Mouse (Mus musculus) G1E-ER4 (cell line): ENCODE measurements around the gene Sfmbt1. TPM values are rescaled to one million over a fixed set of nuclear protein-coding genes. Genes with fewer than 3 reads are reported as not detected.

Experiments
- GATA1 ChIP-seq: IDR thresholded peaks from one replicate; pipeline ENCODE4 v1.8.0; 2012; ENCODE audit warnings: low read length, inconsistent platforms
- polyA plus RNA-seq: library from polyadenylated mRNA; stranded (reverse); fragments of >175 nt; gene quantifications from 2 replicates; pipeline ENCODE4 v1.2.3, GENCODE M21; 2012

The Sfmbt1 gene
- polyA plus RNA-seq, 1 experiment = 2.2 TPM

DNA sequence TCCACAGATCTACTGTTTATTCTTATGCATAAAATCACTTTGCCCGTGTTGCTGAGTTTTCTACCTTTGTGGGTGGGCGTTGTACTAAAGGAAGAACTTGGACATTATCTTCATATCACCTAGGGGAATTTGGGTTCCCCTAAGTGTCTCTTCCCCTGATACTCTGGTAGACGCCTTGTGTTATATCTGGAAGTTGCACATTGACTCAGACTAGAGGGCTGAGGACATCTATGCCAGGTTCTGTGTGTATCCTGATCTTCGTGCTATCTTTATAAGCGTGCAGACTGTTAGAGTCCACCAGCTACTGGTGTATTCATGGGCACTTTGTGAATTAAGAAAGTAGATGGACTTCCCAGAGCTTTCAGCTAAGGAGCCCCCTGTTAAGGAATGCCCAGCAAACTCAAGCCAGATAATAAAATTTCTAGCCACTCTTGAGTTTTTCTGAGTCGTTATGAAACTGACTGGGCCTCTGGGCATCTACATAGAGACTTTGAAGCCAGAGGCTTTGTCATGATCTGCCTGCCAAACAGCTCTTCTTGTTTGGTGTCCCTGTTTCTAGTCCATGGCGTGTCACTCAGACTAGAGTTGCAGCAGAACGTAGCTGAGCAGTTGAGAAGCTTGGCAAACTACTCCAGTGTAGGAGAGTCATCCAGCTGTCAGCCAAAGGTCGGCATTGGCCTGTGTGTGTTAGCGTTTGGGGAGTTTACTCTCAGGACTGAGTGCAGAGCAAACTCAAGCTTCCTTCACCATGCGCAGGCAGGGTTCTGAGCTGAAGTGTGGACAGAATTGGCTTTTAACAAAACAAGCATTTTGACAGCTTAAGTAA, 114.2 kb downstream of the Sfmbt1 start:
- TF ChIP-seq GATA1 = no peak

DNA sequence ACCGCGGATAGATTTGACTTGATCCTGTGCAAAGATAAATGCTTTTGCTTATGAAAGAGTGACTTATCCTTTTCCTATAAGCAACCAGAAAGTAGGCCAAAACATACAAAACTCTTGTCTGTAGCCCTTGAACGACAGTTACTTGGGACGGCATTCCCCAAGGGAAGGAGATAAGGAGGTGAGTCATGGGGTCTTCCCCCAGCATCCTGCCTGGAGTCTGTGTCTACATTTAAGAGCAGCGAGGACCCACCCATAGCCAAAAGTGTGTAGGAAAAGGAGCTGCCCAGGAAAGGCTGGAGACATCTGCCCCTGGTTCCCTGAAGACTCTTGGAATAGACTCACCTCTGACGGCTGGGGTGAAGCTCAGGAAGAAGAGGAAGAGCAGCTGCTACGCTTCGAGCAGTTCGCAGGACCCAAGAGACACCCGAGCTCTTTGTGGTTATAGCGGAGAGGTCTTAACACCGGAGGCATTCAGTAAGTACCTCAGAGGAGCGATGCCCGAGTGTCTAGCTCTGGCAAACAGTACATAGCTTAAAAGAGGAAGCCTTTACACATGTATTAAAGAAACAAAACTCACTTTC, 122.9 kb downstream of the Sfmbt1 start:
- no peak for TF ChIP-seq GATA1

DNA sequence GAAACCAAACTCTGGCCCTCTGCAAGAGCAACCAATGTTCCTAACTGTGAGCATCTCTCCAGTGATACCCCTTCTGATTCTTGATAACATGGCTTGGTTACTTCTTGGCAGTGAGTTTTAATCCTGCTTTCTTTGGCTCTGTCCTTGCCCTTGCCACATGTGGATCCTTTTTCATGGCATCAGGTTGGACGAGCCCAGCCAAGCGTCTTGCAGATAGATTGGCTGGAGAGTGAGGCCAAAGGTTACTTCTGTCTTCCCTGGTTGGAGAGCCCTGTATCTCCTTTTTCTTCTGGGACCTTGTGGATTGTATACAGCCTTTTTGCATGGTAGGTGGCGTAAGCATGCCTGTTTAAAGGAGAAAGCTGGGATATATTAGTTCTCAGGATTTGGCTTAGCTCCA, 129.1 kb downstream of the Sfmbt1 start:
- TF ChIP-seq GATA1 = no peak

DNA sequence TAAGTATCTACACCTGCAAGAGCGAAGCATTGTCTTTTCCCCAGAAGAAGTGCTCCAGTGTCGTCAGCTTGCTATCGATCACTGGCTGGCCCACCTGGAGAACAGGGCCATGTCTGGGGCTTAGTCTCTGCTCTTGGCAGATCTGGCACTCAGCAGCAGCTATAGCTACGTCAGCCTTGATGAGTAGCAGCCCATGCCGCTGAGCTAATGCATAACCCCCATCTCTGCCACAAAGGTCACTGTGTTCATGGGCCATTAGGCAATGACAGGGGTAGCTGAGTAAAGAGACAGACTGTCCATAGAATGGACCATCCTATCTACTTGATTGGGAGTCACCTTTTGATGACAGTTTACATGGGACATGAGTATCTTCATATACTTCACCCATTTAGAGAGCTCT, 135.9 kb downstream of the Sfmbt1 start:
- no peak for TF ChIP-seq GATA1

DNA sequence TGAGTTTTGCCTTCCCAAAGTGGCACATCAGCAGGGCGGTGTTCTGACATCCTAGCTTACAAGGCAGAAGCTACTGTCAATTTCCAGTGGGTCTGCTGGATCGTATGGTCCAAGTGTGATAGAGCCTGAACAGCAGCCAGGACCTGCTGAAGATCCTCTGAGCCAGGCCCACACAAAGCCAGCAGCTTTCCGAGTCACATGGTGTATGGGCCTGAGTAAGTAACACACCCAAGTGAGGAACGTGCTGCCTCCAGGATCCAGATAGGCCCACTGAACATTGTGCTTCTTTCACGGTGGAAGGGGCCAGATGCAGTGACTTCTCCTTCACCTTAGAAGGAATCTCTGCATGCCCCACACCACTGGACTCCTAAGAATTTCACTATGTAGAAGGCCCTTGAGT, 137.7 kb downstream of the Sfmbt1 start:
- no peak for TF ChIP-seq GATA1

DNA sequence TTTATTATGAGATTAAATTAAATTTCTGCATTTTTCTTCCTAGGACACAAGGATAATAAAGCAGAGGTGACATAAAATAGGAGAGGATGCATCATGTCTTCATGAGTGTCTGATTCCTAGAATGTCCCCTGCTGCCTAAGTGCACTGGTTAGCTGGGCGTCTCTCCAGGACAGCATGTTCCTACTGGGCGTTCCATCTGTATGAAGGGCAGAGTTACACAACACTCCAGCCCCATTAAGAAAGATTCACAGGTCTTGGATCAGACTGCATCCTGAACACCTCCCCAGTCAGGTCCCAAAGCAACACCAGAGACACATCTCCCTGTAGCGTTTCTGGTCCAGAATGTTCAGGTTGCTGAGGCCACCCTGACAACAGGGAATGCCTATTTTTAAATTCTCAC, 140.7 kb downstream of the Sfmbt1 start:
- TF ChIP-seq GATA1 = no peak

DNA sequence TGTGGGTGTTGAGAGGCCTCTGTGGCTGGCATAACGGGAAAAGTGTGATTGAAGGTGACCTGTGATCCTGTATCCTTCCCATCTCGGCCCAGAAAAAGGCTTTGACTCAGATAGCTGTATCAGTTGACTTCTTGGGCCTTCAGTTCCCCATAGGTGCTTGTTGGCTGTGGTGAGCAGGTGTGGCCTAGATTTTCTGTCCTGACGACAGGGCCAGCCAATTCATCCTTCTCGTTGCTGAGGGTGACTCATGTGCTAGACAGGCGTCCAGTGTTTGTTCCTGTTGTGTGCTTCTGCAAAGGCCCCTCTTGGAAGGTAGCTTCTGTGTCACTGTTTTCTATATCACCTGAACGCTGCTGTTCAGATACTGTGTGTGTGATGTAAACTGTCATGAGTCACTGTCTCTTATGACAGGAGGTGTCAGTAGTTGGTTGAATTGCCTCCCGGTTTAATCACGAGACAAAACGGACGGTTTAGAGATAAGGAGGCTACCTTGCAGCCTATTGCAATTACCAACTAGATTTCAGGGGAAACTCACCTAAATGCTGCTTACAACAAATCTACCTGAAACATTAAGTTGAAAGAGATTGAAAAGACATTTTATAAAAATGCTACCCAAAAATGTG, 142.3 kb downstream of the Sfmbt1 start:
- TF ChIP-seq GATA1 = no peak

DNA sequence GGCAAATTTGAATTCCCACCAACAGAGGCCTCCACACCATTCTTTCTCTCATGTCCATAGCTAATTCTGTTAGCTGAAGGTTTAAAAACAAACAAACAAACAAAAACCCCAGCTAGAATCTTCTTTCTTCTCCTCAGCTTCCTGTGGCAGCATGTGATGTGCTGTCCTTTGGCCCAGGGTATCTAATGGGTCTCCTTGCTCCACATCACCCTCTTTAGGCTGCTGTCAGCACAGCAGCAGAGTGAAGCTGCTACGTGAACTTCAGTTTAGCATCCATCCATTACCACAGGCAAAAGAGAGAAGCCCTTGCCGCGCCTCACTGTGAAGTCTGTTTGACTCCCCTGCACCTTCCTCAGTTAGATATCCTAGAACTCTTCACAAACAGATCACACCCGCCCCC, 143.3 kb downstream of the Sfmbt1 start:
- no peak for TF ChIP-seq GATA1

DNA sequence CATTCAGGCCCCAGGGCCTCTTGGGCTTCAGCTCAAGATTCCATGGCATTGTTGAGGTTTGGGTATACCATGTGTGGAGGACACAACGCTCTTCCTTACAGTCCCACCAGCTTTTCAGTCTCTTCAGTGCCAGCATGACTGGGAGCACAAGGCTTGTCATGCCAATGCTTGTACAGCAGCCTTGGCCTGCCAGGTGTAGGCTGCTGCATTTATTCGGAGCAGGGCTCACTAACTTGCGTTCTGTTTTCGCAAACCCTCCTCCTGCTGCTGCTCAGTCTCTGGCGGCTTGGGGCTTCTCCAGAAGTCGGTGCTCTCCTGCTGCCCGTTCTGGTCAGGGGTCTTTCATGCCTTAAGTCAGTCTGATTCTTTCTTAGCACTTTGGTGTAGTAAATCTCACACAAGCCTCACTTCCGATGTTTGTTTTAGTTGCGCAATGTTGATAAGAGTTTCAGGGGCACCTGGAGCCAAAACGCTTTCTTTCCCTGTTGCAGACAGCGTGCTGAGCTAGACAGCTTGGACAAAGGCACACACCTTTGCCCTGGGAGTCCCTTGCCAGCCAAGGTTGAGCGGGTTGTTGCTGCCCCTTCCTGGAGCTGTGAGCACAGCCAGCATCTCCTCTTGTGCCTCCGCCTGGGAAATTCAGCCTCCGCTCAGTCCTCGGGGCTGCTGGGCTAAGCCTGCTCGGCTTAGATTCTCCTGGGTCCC, 146.9 kb downstream of the Sfmbt1 start:
- TF ChIP-seq GATA1 = no peak

DNA sequence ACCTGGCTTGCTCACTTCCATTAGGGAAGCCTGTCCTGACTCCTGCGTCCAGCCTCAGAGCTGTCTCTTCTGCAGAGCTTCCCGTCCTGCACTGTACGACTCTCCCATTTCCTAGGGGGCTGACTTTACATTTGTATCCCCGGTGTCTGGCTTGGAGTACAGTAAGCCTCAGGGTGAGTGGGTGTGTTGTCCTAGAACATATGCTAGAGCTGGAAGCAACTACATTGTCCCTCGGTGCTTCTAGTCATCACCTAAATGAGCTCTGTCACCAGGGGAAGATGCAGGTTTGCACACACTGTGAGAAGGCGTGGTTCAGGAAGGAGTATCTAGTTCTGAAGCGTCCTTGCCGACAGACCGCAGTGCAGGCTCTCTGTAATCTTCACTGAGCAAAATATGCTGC, 147.7 kb downstream of the Sfmbt1 start:
- TF ChIP-seq GATA1 = no peak

DNA sequence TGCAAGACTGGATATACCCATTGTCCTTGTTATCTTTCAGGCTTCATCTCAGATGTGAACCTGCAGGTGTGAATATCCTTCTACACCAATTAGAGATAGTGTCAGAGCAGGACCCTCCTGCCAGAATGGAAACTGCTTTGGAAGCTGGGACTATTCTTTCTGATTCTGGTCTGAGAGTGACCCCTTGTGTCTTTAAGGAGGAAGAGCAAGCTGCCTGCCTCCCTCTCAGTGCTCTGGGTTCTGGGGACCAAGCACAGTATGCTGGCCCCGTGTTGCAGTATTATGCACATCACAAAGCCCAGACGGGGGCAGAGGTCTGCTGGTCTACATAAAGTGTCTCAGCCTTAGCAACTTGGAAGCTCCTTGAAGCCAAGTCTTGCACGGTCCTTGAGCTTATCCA, 150.7 kb downstream of the Sfmbt1 start:
- no peak for TF ChIP-seq GATA1

DNA sequence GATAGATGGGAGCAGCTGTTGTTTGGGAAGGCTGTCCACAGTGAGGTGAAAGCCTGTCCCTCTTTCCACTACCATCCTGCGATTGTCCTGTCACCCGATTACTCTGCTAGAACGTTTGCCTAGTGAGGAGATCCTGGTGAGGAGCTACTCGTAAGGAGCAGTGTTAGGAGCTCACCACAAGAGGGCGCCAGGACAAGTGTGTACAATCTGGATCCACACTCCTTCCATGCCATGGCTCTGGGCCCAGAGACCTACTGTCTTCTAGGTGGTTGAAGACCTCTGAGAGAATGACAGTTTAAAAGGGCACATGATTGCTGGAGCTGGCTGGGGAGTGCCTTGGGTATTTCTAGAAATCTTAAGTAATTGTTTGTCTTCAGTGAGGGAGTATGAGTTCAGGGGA, 152.4 kb downstream of the Sfmbt1 start:
- TF ChIP-seq GATA1 = no peak

DNA sequence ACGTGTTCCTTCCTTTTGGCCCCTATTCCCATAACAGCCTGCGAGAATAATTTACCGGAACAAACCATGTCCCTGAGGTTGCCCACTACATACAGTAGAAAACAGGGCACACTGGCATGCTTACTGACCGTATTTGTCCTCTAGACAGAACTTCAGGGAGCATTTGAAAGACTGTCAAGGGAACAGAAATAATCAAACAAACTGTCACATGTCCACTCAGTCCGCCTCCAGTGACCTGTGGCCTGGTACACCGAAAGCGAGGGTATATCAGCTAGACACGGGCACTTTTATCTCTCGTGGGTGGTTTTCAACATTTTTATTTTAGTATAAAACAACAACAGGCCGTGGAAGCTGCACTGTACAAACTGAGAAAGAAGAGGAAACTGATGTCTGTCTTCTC, 154.2 kb downstream of the Sfmbt1 start:
- TF ChIP-seq GATA1 = no peak

DNA sequence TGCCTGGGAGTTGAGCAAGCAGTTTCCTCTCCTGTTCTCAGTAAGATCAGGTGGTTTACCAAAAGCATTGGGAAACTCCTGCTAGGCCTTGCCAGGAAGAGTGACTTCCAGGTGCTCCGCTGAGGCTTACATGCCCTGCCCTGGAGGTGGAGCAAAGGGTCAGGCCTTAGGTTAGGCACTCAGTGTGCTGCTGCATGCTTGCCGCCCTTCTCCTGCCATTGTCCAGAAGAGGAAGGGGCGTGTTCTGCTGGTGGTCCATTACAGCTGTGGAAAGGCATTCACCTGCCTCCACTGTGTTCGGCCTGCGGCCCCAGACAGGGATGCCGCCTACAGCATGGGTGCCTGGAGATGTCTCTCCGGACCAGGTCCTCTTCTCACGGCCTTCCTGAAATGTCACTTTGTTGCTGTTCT, 154.7 kb downstream of the Sfmbt1 start:
- TF ChIP-seq GATA1 = no peak

DNA sequence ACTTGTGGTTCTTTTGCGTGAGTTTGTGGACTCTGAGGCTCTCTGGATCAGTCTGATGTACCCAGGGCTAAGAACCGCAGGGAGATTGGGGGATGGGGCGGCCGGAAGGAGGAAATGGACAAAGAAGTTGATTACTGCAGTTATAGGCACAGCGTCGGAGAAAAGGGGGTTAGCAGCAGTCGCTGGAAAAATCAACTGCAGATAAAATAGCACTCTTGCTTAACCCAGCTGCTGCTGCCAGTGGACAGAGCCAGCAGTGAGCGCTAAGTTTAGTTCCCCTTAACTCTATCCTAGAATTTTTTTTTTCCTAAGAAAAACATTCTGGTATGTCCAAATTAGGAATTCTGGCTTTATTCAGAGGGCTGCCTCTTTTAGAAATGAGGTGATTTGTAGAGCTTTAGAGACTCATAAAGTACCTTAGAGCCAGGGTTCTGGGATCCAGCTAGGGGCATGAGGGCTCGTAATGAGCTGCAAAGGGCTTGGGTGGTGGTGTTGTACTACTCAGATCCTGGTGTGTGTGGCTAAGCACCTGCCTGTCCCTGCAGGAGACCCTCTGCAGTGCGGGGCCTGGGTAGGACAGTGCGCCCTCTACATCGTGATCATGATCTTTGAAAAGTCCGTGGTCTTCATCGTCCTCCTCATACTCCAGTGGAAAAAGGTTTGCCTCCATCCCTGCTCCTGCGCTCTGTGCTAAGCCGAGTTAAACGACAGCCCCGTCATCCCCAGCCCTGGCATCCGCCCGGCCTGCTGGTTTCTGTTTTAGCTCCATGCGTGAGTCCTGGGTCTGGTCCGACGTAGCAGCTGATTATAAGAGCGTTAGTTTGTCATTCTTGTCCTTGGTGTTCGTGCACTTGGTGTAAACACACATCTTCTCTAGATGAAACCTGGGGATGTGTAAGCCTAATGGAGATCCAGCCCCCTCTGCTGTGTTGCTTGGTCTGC, 155.8 kb downstream of the Sfmbt1 start:
- TF ChIP-seq GATA1 = no peak

Other genes starting within 250 kb of the Sfmbt1 start
- gene Dcp1a, start 235.3 kb upstream of the Sfmbt1 start, polyA plus RNA-seq = 36.1 and 38.1 TPM in 2 replicates
- not detected in 2 replicates for gene Cacna1d, start 223.4 kb upstream of the Sfmbt1 start, polyA plus RNA-seq
- gene Tkt, start 166.5 kb upstream of the Sfmbt1 start, polyA plus RNA-seq = 875 and 1,011 TPM in 2 replicates
- 10.8 and 14.5 TPM in 2 replicates for gene Prkcd, start 88.6 kb upstream of the Sfmbt1 start, polyA plus RNA-seq
- 5.7 and 6.0 TPM in 2 replicates for gene Rft1, start 60.5 kb upstream of the Sfmbt1 start, polyA plus RNA-seq
- 12.2 and 16.5 TPM in 2 replicates for gene Tmem110, start 110.7 kb downstream of the Sfmbt1 start, polyA plus RNA-seq
- gene Mustn1, start 164.4 kb downstream of the Sfmbt1 start, polyA plus RNA-seq = 0.08 TPM in 2 replicates
- gene Itih4, start 171.6 kb downstream of the Sfmbt1 start, polyA plus RNA-seq = not detected in 2 replicates
- gene Itih3, start 208.9 kb downstream of the Sfmbt1 start, polyA plus RNA-seq = not detected in 2 replicates
- not detected in 2 replicates for gene Itih1, start 228.4 kb downstream of the Sfmbt1 start, polyA plus RNA-seq
- gene Nek4, start 236.5 kb downstream of the Sfmbt1 start, polyA plus RNA-seq = 6.3 and 7.3 TPM in 2 replicates